Mouse (Mus musculus) retina, postnatal 7 days (tissue): ENCODE data around the gene Ogn.
"Not testable (repeated sequence)": the region's sequence is repeated elsewhere in the genome, so short reads cannot be mapped to it uniquely, and the experiment has no call there.

Experiments used
- DNase-seq: peaks from one replicate; pipeline ENCODE4 v3.0.0-alpha.2; 2012; ENCODE audit warnings: low read depth, low spot score

Ogn gene

DNA sequence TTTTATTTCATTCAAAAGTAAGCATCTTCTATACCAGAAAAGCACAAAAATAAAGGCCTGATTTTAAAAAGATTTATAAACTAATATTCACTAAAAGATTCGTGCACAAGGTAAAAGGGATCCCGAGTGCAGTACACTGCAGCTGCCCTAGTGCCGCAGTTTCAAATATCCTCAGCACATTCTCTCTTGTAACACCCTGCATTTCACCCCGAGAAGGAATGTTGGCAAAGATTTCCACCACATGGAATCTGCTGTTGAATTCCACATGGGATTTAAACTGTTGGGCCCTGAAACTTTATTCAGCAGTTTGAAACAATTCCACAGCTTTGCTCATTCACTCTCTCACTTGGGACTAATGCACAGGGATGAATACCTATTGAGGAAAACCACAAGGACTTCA, at the start of gene Ogn:
Gene Ogn (plus strand): TSS at position 333 of the 400 bp plus-strand sequence.
- no peak for DNase-seq

GRCm38 (mm10) chr13:49559185-49559584, 48.7 kb upstream of the Ogn start:
- peak; percentile 11 for DNase-seq

GRCm38 (mm10) chr13:49560886-49561285, 47.0 kb upstream of the Ogn start:
- DNase-seq = no peak

DNA sequence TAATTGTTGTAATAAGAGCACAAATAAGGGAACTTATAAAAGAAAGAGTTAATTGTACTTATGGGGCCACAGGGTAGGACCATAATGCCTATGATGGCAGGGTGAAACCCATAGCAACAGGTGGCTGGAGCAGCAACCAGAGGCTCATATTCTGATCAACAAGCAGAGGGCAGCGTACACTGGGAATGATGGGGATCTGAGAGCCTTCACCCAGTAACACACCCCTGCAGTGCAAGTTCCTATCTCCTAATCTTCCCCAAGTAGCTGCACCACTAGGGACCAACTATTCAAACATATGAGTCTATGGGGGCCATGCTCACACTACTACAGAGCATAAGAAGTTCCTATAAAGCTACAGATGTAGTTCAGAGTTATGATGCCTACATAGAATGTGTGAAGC, 43.5 kb upstream of the Ogn start:
- no peak for DNase-seq

GRCm38 (mm10) chr13:49570371-49570770, 37.5 kb upstream of the Ogn start:
- DNase-seq = no peak

- DNase-seq = no peak
Measured at GRCm38 (mm10) chr13:49571418-49571817, 36.4 kb upstream of the Ogn start.

GRCm38 (mm10) chr13:49581541-49582530, 26.0 kb upstream of the Ogn start, which contains the start of gene Omd:
Gene Omd, plus strand, starts transcription at chr13:49582462.
- DNase-seq = no peak

DNA sequence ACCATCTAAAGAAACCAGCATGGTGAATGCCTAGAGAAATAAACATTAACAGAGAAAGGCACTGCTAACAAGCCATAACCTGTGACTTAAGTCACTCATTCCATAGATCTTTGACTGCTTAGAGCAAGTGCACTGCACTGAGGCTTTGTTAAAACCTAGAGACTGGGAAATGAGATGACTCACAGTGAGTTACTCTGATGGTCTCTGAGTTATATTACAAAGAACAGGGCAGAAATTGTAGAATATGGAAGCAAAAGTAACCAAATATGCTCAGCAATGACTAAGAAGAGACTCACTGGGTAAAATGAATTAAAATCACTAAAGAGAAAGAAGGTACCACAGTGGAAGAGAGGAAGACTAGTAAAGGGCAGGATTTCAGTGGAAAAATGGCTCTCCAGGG, 24.0 kb upstream of the Ogn start:
- no peak for DNase-seq

- no peak for DNase-seq
Measured at GRCm38 (mm10) chr13:49584307-49585005, 23.4 kb upstream of the Ogn start.

- DNase-seq = no peak
Measured at GRCm38 (mm10) chr13:49586062-49586461, 21.8 kb upstream of the Ogn start.

DNA sequence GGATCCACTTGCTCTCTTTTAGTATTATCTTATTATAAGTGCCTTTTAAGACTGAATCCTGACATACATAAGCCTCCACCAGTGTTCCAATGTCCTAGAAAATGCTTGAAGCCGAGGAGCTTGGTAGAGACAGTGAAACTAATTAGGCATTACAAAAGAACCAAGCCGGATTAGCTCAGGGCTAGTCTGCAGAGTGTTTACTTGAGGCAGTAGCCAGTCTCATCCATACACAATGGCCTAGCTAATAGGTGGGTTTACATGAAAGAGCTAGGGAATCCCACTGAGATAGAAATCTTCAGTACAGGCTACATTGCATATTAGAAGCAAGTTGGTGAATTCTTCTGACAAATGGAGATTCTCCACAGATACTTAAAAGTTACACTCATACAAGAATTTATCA, 5.3 kb upstream of the Ogn start:
- DNase-seq = not testable (repeated sequence)

- DNase-seq = no peak
Measured at GRCm38 (mm10) chr13:49603603-49604002, 4.2 kb upstream of the Ogn start.

GRCm38 (mm10) chr13:49608589-49609322, 910 bp downstream of the Ogn start:
- DNase-seq = no peak

DNA sequence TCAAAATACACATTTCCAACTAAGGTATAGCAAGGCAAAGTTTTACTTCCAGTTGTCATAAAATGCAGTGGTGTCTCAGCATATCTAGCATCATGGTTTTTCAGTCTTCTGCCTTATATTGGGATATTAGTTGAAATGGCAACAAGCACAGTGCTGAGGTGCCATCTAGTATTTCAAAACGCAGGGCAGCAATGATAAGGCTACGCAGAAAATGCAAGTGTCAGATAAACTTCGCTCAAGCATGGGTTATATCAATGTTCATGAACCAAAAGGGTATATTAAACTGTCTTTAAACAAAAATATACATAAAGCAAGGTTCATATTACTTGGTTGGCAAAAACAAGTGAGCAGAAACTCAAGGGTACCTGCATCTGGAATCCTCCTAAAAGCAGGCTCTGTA, 9.2 kb downstream of the Ogn start:
- no peak for DNase-seq

- DNase-seq = no peak
Measured at GRCm38 (mm10) chr13:49618365-49618764, 10.5 kb downstream of the Ogn start.

DNA sequence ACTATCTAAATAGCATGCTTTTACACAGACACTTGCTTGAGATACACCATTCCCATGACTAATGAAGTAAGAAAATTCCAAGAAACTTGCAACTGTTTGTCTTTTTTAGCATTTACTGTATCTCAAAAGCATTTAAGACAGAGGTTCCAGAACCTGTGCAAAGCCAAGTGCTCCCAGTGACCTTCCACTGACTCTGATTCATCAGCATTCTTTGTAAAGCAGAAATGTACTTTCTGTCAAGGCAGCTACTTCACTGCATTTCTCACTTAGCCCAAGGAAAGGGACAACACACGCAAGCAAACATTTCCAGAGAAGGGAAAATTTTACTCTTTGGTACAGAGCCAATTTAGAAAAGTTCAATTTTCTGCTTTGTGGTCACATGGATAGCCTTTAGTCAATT, 15.4 kb downstream of the Ogn start:
- no peak for DNase-seq

- DNase-seq = no peak
Measured at GRCm38 (mm10) chr13:49628167-49628566, 20.3 kb downstream of the Ogn start.

DNA sequence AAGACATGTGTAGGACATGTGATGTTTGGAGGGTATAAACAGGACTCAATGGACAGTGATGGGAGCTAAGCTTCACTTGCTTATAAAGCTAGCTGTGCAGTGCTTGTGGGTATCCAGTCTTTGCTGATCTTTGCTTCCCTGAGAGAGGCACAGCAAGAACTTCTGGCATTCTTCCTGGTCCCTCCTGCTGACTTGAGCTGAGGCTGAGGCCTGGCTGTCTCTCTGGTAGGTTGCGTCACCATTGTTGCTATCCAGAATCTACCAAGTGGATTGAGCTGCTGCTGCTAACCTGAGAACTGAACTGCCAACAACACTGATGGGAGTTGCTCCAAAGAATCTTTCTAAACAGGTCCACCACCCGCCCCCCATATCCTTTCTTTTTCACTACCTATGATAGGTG, 21.2 kb downstream of the Ogn start:
- DNase-seq = no peak

DNA sequence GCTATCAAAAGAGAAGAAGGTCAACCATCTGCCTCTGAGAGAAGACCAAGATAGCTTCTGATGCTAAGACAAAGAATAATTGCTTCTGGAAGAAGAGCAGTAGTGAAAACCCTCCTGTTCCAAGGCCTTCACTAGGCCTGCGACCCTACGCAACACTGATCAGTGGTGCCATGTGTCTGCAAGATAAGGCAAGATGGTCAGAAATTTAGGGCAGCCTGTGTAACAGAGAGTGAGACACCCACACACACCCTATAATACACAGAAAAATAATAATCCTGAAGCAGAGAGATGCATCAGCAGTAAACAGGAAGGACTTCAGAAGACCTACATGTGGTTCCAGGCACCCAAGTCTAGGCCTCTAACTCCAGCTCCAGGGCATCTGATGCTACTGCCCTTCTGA, 32.1 kb downstream of the Ogn start:
- no peak for DNase-seq

- DNase-seq = no peak
Measured at GRCm38 (mm10) chr13:49642650-49643049, 34.8 kb downstream of the Ogn start.

DNA sequence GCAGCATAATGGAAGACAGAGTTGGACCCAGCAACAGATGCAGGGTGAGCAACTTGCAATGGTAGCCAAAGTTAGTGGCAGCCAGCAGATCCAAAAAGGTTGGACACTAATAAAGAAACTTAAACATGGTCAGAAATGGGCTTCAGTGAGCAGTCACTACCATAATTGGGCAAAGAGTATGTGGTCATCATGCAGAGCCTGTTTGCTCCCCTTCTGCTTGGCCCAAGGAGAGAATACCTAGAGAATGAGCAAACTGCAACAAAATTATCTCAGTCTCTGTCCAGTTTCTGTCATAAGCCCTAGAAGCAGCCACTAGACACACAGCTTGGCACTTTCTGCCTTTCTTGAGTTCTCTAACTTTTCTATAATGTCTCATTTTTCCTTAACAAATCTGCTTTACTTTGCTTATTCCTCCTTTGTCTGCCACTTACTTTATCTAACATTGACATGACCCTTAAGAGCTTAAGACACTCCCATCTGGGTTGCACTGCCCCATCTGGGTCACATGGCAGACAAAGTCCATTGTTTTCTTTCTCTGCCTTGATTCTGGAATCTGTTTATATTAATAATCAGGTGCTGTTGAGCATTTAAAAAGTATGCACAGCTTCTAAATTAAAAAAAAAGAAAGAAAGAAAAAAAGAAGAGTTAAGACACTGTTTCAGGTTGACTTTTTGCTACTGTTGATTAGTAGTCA, 36.0 kb downstream of the Ogn start:
- DNase-seq = no peak
